Mouse (Mus musculus) layer of hippocampus, adult 18-20 months (tissue): ENCODE measurements around the gene Nars2. TPM values are rescaled to one million over a fixed set of nuclear protein-coding genes. Genes with fewer than 3 reads are reported as not detected.

Experiments used
- DNase-seq, 2 experiments: peaks; one replicate each; pipeline ENCODE4 v3.0.0; 2022; ENCODE audit warnings: low spot score in 2 of 2
- total RNA-seq, 2 experiments: library from RNA; stranded (reverse); gene quantifications; 2 replicates each; pipeline ENCODE4 v1.2.3; 2021

Nars2 gene
- total RNA-seq, 2 experiments from 2014 or later = 13.5 to 16.2 TPM

DNA sequence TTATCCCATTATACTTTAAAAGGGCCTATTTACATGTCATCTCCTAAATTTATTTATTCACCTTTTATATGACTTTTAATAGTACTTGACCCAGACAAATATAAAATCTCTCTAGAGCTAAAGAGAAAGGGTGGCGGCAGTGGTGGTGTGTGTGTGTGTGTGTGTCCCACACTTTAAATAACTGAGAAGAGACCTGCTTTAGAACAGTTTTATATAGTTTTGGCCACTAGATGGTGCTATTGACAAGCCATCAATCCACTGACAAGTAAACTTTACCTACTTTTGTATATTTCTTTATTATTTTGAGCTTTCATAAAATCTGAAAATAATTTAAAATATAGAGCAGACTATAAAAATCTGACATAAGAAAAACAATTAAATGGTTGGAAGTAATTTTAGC is 19.1 kb downstream of the Nars2 start:
- peak in 1 of 2 experiments; percentile 67 for DNase-seq

DNA sequence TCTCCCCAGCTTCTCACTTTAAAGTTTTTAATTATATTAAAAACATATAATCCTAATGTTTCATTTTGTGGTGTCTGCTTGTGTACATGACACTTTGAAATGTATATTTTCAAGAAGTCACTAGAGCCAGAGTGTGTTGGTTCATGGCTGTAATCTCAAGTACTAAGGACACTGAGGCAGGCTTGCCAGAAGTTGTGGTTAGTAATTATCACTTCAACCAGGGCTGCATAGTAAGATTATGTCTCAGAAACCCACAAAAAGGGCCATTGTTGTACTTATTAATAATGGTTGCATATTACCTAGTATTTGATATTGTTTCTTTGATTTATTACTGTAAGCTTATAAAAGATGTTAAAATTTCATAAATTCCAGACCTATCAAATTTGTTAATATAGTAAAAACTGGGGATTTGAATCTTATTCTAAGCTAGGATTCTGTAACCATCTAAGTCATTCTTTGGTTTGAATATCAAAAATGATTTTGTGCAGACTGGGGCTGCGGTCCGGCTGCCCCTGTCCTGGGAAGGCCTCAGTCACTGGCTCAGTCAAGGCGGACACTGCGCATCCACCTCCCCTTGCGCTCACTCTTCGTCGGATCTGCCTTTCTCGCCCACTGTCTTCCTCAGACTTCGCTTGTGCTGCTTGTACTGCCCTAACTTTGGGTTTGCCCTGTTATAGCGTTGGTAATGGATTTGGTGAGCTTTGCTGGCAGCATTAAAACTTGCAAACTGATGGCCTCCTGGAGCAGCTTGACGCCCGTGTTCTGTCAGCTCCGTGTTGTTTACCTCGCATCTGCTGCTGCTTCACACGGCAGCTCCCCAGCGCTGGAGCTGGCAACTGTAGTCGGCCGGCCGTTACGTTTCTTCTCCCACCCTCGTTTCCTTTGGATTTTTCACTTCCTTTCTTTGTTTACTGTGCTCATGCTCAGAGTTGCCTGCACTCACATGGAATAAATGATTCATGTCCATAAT is 20.0 kb downstream of the Nars2 start:
- DNase-seq = no peak

DNA sequence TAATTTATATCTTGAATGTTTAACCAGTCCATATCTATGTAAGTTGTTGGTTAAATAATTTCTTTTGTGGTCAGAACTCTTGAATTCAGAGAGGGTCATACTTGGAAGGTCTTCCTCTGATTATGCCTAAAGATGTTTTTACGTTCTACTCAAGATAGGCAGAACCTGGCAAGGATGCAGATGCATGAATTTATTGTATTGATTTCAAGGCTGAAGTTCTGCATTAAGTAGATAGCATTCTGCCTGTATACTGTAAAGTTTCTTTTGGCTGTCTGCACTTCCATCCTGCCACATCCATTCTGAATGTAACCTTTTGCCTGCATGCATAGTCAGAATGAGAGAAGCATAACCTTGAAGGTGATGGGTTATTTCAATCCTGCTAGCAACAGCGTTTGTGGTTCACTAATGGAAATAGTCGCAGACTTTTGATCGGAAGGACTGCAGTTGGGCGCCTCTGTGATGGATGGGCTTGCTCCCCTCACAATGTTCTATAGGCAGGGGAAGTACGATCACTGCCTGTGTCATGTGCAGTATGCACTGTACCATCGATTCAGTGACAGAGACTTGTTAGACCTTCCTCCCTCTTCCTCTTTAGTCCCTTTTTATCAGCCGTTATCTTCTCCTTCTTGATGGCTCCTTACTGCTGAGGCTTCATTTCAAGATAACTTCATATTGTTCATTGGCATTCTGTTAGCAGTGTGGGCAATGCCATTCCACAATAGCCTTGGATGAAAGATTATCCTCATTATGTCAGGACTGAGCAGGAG is 21.0 kb downstream of the Nars2 start:
- DNase-seq = no peak

DNA sequence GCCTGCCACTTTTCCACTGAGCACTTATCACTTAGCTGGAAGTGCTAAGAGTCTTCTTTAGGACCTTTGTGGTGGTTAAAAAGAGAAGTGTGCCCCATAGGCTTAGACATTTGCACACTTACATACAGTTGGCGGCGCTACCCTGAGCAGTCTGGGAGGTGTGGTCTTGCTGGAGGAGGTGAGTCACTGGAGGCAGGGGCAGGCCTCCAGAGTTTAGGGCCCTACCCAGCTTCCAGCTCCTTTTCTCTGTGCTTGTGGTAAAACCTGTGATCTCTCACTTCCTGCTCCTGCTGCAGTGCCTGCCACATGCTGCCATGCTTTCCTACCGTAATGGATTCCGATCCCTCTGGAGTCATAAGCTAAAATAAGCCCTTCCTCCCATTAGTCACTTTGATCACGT is 24.6 kb downstream of the Nars2 start:
- DNase-seq = no peak

DNA sequence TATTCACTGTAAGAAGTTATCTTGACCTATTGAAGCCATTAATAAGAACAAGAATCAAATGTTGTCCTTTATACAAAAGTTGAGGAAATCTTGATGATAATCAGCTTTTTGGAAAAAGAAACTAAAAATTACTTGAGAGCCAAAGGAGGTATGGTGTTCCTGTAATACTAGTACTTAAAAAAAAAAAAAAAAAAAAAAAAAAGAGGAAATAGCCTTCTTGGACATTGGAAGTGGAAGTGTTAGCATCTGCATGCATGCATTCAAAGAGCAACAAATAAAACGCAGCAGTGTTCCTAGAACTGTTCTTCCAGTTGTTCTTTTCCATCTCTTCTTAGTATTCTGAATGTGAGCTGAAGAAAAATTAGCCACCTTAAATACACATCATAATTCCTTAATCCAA is 25.9 kb downstream of the Nars2 start:
- DNase-seq = no peak

DNA sequence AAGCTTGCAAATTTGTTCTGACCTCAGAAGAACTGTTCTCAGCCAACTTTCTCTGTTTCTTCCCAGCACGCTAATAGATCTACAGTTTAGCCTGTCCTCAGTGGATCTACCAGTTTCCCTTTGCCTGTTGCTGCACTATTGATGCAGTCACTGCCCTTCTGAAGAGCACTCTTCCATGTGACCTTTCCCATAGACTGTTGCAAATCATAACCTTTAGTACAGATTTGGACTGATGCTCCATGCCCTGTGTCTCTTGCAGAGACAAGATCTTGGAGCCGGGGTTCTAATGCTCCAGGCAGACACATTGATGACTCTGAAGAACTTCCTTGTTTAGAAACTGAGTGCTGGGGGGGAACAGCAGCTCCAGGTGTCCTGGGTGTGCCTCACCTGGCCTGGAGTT is 30.1 kb downstream of the Nars2 start:
- no peak for DNase-seq

DNA sequence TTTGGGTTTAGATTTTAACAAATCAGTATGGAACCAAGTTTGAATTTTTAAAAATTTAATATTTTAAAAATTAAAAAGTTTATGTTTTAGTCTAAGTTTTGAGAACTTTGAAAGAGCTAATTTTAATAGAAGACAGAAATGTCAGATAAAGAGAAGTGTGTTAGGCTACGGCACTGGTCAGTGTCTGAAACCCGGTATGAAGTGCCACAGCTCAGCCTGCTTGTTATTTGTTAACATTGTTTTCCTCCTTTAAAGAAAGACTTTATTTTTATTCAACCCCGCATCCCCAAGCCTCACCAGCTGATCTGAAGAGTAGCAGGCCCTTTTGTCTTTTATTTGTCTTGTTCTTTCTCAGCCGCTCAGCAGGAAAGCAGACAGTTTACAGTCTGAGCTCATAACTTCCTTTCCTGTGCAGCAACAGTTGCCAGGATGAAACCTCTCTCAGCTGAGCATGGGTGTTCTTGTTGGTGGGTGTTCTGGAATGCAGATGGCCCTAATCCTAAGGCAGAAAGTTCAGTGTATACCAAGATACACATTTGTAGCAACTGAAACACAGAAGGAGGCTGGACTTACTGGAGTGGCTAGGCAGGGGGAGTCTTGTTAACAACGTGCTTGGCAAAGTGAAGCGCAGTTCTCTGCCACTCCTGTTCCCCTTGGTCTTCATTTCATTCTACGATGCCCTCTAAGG is 32.5 kb downstream of the Nars2 start:
- peak; percentile 14 to 57 for DNase-seq

DNA sequence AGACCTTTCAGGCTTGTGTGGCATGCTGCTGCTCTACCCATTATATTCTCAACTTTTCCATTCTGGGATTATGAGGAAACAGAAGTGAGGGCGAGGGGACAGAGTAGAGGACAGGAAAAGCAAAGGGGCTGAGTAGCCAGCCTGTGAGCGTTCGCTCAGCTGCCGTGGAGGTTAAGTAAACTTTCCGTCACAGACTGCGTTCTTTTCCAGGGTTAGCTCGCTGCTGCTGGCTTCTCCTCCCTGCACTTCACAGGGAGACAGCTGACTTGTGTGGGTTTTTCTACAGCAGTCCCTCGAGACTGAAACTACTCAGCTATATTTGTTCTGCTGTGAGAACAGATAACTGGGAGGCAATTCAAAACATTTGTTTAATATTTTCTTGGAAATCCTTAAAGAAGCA is 34.5 kb downstream of the Nars2 start:
- DNase-seq = peak in 1 of 2 experiments; percentile 62

DNA sequence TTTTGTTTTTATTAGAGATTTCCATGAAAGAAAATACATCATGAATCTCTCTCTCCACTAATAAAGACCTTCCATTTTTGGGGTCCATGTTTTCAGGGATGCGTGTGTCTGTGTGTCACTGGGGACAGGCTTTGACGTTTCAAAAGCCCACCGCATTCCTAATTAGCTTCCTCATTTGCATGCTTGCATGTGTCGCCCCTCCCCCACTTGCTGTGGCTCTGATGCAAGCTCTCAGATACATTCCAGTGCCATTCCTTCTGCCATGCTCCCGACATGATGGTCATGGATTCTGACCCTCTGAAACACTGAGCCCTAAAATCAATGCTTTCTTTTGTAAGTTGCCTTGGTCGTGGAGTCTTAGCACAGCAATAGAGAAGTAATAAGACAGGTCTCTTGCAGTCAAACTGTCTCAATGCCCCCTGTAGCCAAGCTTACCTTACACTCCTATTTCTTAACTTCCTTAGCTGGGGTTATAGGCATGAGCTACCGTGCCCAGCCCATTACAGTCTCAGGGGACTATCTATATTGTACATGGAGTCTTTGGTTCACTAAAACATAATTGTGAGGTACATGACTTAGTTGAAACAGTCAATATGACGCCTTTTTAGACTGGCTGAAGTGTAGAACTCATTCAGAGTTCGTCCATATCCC is 35.6 kb downstream of the Nars2 start:
- no peak for DNase-seq

DNA sequence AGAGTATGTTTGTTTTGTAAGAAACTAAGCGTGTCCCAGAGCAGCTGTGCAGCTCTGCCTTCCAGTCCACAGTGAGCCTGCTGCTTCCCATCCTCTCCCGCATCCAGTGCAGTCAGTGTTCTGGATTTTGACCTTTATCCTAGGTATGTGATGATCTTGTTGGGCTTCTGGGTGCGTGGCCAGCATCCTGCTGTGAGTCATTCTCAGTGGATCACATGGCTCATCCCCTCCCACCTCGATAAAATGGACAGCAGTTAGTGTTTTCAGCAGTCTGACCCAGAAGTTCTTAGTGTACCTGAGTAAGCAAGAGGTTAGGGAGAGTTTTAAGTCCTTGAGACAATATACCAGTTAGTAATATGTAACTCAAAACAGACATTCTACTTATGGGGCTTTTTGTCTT is 36.4 kb downstream of the Nars2 start:
- no peak for DNase-seq

DNA sequence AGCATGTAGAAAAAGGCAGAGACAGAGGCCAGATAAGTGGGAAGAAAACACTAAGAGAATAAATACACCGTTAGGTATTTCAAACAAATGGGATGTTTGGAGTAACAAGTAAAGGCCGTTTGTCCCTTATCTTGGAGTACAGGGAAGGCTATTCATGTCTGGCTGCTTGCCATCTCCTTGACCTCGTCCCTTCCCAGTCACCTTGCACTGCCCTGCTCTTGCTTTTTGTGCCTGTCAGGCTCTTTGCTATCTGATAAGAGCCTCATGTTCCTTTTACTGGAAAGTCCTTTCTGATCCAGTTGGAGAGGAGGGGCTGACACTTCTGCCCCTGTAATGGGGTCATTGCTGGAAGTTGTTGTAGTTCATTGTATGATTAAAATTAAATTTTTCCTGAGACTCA is 61.7 kb downstream of the Nars2 start:
- DNase-seq = no peak

DNA sequence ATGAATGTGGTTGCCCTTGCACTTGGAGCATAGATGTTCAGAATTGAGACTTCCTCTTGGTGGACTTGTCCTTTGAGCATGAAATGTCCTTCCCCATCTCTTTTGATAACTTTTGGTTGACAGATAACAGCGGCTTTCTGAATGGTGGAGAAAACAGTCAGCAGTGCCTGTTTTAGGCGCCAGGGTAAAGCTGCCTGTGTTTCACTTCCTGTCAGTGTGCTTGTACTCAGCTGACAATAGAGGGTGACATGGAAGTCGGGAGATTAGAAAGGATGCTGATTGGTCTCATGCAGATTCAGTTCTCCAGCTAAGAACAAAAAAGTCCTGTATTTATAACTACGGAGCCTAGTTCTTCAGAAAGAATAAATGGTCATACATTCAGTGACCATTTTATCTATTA is 66.7 kb downstream of the Nars2 start:
- no peak for DNase-seq

DNA sequence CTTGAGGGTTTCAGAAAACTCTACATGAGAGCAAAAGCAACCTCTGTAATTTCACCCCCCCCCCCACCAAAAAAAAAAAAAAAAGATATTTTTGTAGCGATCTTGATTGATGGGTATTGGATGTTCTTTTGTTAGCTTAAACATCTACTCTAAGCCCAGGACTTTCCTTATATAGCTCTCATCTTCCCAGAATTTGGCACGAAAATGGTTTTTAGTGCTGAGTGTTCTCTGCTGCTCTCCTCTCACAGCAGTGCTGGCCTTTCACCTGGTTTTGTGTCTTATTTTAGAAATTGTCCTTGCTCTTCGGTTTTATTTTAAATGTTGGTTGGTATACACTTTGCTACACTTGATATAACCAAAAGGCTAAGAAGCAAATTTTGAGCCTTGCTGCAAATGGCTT is 67.1 kb downstream of the Nars2 start:
- no peak for DNase-seq

DNA sequence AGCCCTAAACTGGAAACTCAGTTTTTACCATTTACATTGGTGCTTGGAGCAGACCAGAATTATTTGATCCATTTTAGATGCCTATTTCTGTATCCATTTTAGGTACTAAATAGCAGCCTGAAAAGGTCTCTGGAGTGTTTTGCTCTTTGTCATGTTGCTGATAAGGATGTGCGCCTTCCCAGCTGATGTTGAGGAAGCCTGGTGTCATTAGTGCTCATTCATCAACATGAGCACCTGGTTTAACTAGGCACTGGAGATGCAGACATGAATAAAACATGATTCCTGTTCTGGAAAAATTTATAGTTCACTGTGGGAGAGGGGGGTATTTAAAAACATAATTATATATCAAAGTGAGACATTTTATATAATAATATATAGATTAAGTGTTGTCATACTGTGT is 68.0 kb downstream of the Nars2 start:
- DNase-seq = no peak

DNA sequence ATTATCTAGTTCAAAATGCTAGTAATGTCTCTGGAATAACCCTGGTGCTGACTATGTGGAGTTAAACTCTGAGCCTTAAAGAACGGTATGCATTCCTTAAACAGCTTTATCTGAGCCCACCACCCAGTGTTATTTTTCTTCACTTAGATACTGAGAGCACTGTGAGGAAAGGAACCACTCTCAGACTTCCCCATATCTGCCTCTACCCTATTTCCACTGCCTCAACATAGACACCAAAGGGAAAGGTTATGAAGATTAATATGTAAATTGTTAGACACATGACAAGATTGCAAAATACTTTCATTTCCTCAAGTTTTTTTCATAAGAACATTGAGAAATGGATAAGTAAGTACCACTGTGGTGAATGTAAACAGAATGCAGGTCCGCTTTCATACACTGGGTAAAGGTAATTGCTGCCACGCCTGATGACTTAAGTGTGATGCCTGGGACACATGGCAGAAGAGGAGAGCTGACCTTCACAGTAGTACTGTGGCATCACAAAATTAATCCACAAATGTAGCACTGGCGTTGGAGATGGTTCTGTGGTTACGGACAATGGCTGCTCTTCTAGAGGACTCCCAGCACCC is 75.6 kb downstream of the Nars2 start:
- no peak for DNase-seq

DNA sequence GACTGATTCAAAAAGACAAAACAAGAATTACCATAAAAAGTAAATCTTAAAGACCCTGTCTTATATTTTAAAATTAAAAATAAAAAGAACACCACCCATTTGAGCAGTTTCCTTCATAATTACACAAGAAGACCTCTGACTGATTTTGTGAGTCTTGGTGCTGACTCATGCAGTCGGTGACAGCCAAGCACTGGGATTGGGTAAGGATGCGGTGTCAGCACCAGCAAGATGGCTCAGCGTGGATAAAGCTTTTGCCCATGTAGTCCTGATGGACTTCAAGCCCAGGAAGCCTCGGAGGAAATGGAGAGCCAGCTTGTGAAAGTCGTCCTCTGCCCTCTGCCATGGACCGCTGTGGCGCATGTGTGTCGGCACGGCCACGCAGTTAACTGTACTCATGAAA is 77.8 kb downstream of the Nars2 start:
- DNase-seq = no peak

DNA sequence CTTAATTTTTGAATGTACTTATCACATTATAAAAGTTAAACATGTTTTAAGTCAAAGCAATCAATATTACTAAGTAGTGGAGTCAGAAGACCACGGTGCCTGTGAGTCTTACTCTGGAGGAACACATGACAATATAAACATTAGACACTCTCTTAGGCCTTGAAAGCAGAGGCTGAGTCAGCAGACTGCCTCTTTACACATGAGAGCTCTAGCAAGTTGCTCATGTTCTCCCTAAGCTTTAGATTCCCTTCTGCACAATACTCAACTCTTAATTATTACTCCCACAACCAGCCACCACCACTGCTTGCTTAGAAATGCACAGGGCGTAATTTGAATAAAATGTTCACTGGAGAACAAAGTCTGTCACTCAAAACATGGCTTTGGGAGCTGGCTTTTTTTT is 81.1 kb downstream of the Nars2 start:
- peak in 1 of 2 experiments; percentile 11 for DNase-seq

DNA sequence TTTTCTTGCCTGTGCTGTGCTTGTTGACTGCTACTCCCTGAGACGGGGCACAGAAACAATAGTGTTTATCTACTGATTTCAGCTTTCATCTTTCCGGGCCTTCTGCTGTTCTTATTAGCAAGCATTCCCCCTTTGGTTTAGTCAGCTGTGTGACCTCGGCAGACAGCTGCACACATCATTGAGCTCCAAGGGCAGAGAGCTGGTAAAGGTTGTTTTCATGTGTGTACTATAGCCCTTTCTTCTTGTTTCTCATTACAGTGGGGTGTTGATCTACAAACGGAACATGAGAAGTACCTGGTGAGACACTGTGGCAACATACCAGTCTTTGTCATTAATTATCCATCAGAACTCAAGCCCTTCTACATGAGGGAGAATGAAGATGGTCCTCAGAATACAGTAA is 88.3 kb downstream of the Nars2 start:
- DNase-seq = no peak

DNA sequence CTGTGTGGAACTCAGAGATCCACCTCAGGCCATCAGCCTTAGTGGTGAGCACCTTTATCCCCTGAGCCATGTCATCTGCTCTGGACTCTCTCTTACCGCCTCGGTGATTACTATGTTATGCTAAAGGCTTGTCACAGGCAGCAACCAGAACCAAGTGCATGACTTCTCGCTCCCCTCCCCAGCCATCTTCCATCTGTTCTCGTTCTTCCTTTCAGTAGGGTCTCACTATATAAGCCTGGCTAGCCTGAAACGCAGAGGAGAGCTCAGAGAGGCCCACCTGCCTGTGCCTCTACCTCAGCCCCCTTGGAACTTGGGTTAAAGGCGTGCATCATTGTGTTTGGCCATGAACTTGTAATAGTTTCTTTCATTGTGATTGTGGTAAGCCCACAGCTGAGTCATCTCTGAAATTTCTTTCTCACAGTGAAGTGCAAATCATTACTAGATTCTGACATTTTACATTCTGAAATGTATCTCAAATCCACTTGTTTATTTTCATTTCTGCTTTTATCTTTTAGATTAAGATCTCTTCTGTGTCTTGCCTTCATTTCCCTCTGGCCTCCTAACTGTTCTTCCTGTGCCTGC is 90.7 kb downstream of the Nars2 start:
- DNase-seq = no peak

DNA sequence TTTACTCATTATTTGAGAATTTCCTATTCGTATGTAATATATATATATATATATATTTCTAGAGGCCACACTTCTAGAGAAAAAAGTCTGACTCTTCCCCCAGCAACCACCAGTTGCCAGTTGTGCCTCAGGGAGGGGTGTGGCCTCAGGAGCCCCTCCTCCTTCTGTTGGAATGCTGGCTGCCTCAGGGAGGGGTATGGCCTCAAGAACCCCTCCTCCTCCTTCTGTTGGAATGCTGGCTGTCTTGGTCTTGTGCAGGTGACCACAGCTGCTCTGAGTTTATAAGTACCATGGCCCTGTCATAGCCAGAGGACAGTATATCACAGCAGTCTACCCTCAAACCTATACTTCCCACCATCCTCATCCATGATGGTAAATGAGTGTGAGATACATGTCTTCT is 91.7 kb downstream of the Nars2 start:
- DNase-seq = no peak

DNA sequence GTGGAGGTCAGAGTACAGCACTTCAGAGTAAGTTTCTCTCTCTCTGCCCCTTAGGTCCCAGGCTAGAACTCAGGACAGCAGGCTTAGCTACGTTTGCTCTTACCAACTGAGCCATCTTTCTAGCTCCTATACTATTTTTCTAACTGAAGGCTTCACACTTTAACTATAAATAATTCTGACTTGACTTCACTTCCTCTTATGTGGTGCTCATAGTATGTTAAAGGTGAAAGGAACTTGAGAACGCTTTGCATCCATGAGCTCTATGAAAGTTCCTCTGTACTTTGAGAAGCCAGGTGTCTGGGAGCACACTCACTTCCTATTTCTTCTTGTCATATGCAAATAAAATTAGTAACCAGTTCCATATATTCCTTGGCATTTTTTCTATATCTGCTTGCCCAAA is 109.7 kb downstream of the Nars2 start:
- no peak for DNase-seq
